Mouse (Mus musculus) spleen, adult 2 months (tissue): ENCODE results near the gene Psmb4.
"Not testable (repeated sequence)": the region's sequence is repeated elsewhere in the genome, so short reads cannot be mapped to it uniquely, and the experiment has no call there.

Experiments used
- CTCF ChIP-seq: fragments of 200-500 bp; IDR thresholded peaks from 2 replicates; pipeline ENCODE4 v1.5.1; 2011; ENCODE audit warnings: mild to moderate bottlenecking, inconsistent platforms; ENCODE audit not compliant: insufficient read depth, insufficient read length, insufficient replicate concordance; ENCODE audit errors: extremely low read depth
- POLR2A ChIP-seq: fragments of 200-500 bp; IDR thresholded peaks from 2 replicates; pipeline ENCODE4 v1.6.1; 2011; ENCODE audit warnings: low read depth, low read length, inconsistent platforms

DNA sequence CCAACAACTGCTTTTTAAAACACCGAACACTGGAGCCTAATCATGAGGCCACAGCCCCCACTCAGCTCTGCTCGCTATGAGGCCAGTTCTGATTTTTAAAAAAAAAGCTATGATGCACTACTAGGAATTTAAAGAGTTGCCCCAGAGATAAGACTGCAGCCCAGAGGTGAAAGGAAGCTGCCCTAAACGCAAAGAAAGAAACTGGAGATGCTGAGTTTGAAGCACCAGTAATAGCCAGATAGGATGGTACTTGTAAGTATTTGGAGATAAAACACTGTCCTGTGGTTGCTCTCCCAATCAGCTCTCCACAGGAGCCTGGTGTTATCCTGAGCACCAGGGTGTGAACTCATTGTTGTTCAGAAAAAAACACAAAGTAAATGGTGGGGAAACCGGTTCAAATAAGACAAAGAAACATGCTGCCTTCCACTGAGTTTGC, 39.6 kb upstream of the Psmb4 start:
- not testable (repeated sequence) for TF ChIP-seq CTCF, POLR2A
